Mouse (Mus musculus): ENCODE results near the gene Zfp771. TPM values are rescaled to one million over a fixed set of nuclear protein-coding genes. Genes with fewer than 3 reads are reported as not detected.

The Zfp771 gene
- total RNA-seq (2014; fragmentation: Nextera tagmentation) (3.1 and 5.8 TPM in 2 replicates), total RNA-seq (2017) (11.9 and 16.5 TPM in 2 replicates), polyA plus RNA-seq (2012) (42.6 and 60.5 TPM in 2 replicates)

DNA sequence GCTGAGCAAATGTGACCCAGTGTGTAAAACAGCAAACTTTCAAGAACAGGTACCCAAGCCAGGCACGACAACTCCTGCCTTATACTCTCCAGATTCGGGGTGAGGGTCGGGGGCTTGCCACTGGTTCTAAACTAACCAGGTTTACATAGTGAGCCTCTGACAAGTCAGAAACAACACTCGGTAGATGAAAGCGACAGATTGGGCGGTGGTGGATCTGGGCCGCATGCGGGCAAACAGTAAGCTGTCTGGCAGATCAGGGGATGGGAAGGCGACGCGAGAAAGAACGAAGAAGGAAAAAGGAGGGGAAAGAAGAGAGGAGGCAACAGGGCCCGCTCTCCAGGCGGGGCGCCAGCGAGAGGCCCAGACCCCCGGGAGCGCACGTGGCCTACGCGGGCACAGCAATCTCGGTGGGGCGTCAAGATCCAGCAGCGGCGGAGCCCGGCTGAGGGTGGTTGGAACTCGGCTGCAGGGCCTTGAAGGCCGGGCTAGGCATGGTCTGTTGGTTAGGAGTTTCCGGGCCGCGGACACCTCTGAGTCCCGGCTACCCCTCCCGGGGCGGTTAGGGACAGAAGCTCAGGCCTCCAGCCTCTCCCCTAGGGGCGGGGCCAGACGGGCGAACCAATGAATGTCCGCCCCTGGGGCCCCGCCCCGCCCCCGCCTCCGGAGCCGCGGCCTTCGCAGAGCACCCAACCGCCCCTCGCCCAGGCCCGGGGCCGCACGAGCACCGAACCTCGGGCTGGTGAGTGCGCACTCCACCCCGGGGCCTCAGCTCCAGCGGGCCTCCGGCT lies at the start of gene Zfp771:
Gene Zfp771 (plus strand): TSS at position 405 of the 788 bp plus-strand sequence.
- peak; percentile 78 for ATAC-seq (ENCODE audit: extremely low read depth, insufficient number of reproducible peaks, low FRiP score, poor library complexity, severe bottlenecking)
- TF ChIP-seq POLR2AphosphoS5 (IDR thresholded peaks at IDR 0.05; ENCODE audit: insufficient replicate concordance, low read depth, low read length), result no peak
- no peak for TF ChIP-seq CTCF (IDR thresholded peaks at IDR 0.05; ENCODE audit: low read depth, low read length)
- no peak for TF ChIP-seq GATA2 (IDR thresholded peaks at IDR 0.05; ENCODE audit: borderline replicate concordance, low read depth, low read length)
- no peak for TF ChIP-seq TAL1 (conservative IDR thresholded peaks at IDR 0.05; ENCODE audit: low read depth, low read length)
- TF ChIP-seq GATA1 (IDR thresholded peaks at IDR 0.05; ENCODE audit: borderline replicate concordance, low read length), result no peak

GRCm38 (mm10) chr7:127194633-127195029 lies 49.4 kb upstream of the Zfp771 start:
- Histone ChIP-seq H3K9me3 (replicated peaks) (no peaks in the 10 kb centered on the region), H3K4me3 (ENCODE audit: low read depth, low read length) (peak overlapping the region; percentile 75), H3K4me1 (ENCODE audit: insufficient read depth, low read depth, low read length) (peaks cover 71% of the 10 kb centered on the region), H3K27me3 (ENCODE audit: insufficient read depth, low read length) (no peaks in the 10 kb centered on the region), H3K36me3 (replicated peaks) (peaks cover 87% of the 10 kb centered on the region)
- ATAC-seq (ENCODE audit: extremely low read depth, insufficient number of reproducible peaks, low FRiP score, poor library complexity, severe bottlenecking) (no peak), DNase-seq (ENCODE audit: low spot score) (no peak)
- no peak for TF ChIP-seq GATA2 (IDR thresholded peaks at IDR 0.05; ENCODE audit: borderline replicate concordance, low read depth, low read length)
- TF ChIP-seq CTCF (IDR thresholded peaks at IDR 0.05; ENCODE audit: low read depth, low read length), result no peak
- no peak for TF ChIP-seq POLR2AphosphoS5 (IDR thresholded peaks at IDR 0.05; ENCODE audit: insufficient replicate concordance, low read depth, low read length)
- no peak for TF ChIP-seq GATA1 (IDR thresholded peaks at IDR 0.05; ENCODE audit: borderline replicate concordance, low read length)
- no peak for TF ChIP-seq TAL1 (conservative IDR thresholded peaks at IDR 0.05; ENCODE audit: low read depth, low read length)

More for the DNA sequence above, at the start of gene Zfp771:
- H3K4me3 ChIP-seq (ENCODE audit: low read depth, low read length), result peak within 1 kb of the TSS; percentile 79
- DNase-seq (ENCODE audit: low spot score), result peak; percentile 98
- peaks cover 40% of the 10 kb centered on the region for H3K36me3 ChIP-seq (replicated peaks)
- no peaks in the 10 kb centered on the region for H3K27me3 ChIP-seq (ENCODE audit: insufficient read depth, low read length)
- no peaks in the 10 kb centered on the region for H3K9me3 ChIP-seq (replicated peaks)
- H3K4me1 ChIP-seq (ENCODE audit: insufficient read depth, low read depth, low read length), result peaks cover 41% of the 10 kb centered on the region

DNA sequence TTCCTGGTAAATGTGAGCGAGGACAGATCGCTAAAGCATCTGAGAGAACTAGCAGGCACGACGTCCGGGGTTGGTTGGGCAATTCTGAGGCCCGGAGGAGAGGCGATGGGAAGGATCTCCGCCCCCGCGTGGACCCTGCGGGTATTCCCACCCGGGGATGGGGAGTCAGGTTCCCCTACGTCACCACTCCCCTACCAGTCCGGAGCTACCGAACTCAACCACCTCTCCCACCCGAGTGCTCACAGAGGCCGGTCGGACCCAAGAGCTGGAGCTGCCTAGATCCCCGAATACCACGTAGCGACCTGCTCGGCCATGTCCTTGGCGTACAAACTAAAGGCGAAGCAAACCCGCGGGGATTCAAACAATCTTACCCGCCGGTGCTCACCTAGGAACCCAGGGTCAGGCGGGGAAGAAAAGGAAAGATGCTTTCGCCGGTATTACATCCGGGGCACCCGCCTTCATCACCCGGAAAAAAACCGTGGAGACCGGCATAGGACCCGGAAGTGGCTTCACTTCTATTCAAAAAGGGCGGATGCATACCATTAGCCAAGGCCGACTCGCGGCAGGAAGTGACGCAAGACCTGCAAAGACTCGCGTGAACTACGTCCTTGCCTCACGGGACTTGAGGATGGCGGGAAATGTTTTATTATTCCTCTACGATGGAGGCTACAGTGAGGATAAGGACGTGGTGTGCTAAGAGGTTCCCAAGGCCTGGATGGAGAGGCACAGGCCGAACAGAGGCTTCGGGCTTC lies 48.4 kb upstream of the Zfp771 start, which contains the start of gene Cd2bp2:
Gene Cd2bp2 (minus strand): TSS at position 507 of the 752 bp plus-strand sequence.
- Histone ChIP-seq H3K36me3 (replicated peaks) (peaks cover 87% of the 10 kb centered on the region), H3K4me1 (ENCODE audit: insufficient read depth, low read depth, low read length) (peaks cover 66% of the 10 kb centered on the region), H3K4me3 (ENCODE audit: low read depth, low read length) (peak within 1 kb of the TSS; percentile 75), H3K9me3 (replicated peaks) (no peaks in the 10 kb centered on the region), H3K27me3 (ENCODE audit: insufficient read depth, low read length) (no peaks in the 10 kb centered on the region)
- DNase-seq (ENCODE audit: low spot score) (peak; percentile 89), ATAC-seq (ENCODE audit: extremely low read depth, insufficient number of reproducible peaks, low FRiP score, poor library complexity, severe bottlenecking) (peak; percentile 87)
- TF ChIP-seq POLR2AphosphoS5 (IDR thresholded peaks at IDR 0.05; ENCODE audit: insufficient replicate concordance, low read depth, low read length) (no peak; the same call in 1 of the 2 replicates), CTCF (IDR thresholded peaks at IDR 0.05; ENCODE audit: low read depth, low read length) (no peak), TAL1 (conservative IDR thresholded peaks at IDR 0.05; ENCODE audit: low read depth, low read length) (no peak), GATA1 (IDR thresholded peaks at IDR 0.05; ENCODE audit: borderline replicate concordance, low read length) (no peak), GATA2 (IDR thresholded peaks at IDR 0.05; ENCODE audit: borderline replicate concordance, low read depth, low read length) (no peak)

DNA sequence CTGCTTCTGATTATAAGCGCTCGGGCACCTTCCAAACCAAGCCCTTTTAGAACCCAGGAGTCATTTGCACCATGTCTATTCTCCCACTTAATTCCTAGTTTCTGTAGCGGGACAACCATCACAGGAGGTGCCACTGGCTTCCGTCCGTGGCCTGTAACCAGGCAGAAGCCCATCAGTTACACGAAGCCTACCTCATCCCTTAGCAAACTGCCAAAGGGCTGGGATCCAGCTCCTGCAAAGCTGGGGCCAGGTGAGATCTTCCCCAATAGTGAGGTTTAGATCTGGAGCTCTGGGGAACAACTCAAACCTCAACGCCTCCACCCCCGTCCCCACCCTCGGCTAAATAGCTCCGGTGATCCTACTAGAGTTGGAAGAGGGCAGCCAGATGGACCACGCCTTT lies 47.6 kb upstream of the Zfp771 start:
- no peak for DNase-seq (ENCODE audit: low spot score)
- peaks cover 87% of the 10 kb centered on the region for H3K36me3 ChIP-seq (replicated peaks)
- H3K27me3 ChIP-seq (ENCODE audit: insufficient read depth, low read length), result no peaks in the 10 kb centered on the region
- peaks cover 68% of the 10 kb centered on the region for H3K4me1 ChIP-seq (ENCODE audit: insufficient read depth, low read depth, low read length)
- TF ChIP-seq TAL1 (conservative IDR thresholded peaks at IDR 0.05; ENCODE audit: low read depth, low read length), result no peak
- TF ChIP-seq GATA1 (IDR thresholded peaks at IDR 0.05; ENCODE audit: borderline replicate concordance, low read length), result no peak
- no peak for TF ChIP-seq POLR2AphosphoS5 (IDR thresholded peaks at IDR 0.05; ENCODE audit: insufficient replicate concordance, low read depth, low read length)
- no peak for TF ChIP-seq CTCF (IDR thresholded peaks at IDR 0.05; ENCODE audit: low read depth, low read length)
- no peak for TF ChIP-seq GATA2 (IDR thresholded peaks at IDR 0.05; ENCODE audit: borderline replicate concordance, low read depth, low read length)
- no peaks in the 10 kb centered on the region for H3K9me3 ChIP-seq (replicated peaks)
- peak overlapping the region; percentile 75 for H3K4me3 ChIP-seq (ENCODE audit: low read depth, low read length)
- ATAC-seq (ENCODE audit: extremely low read depth, insufficient number of reproducible peaks, low FRiP score, poor library complexity, severe bottlenecking), result no peak

- H3K4me3 ChIP-seq (ENCODE audit: low read depth, low read length), result peak overlapping the region; percentile 76
- H3K9me3 ChIP-seq (replicated peaks), result no peaks in the 10 kb centered on the region
- TF ChIP-seq GATA1 (IDR thresholded peaks at IDR 0.05; ENCODE audit: borderline replicate concordance, low read length) (no peak), TAL1 (conservative IDR thresholded peaks at IDR 0.05; ENCODE audit: low read depth, low read length) (no peak), POLR2AphosphoS5 (IDR thresholded peaks at IDR 0.05; ENCODE audit: insufficient replicate concordance, low read depth, low read length) (no peak), CTCF (IDR thresholded peaks at IDR 0.05; ENCODE audit: low read depth, low read length) (no peak)
- no peak for ATAC-seq (ENCODE audit: extremely low read depth, insufficient number of reproducible peaks, low FRiP score, poor library complexity, severe bottlenecking)
- DNase-seq (ENCODE audit: low spot score), result no peak
- peaks cover 44% of the 10 kb centered on the region for H3K36me3 ChIP-seq (replicated peaks)
- H3K27me3 ChIP-seq (ENCODE audit: insufficient read depth, low read length), result no peaks in the 10 kb centered on the region
- peaks cover 63% of the 10 kb centered on the region for H3K4me1 ChIP-seq (ENCODE audit: insufficient read depth, low read depth, low read length)
These were observed 37.5 kb upstream of the Zfp771 start for GRCm38 (mm10) chr7:127206606-127207005.

Data from G1E (cell line).